Mouse (Mus musculus) heart, postnatal 14 days (tissue): Measurements from ENCODE around the gene Pllp. TPM values are rescaled to one million over a fixed set of nuclear protein-coding genes. Genes with fewer than 3 reads are reported as not detected.

Experiments
- DNase-seq, 2 experiments: peaks; one replicate each; pipeline ENCODE4 v3.0.0; 2021 to 2022
- intact Hi-C: fragments of 180-260 bp; cut with DNase I; formaldehyde crosslinking; loops from one replicate; pipeline ENCODE4 v1.15.1; 2025
- total RNA-seq, 2 experiments: library from RNA; stranded (reverse); gene quantifications; 2 replicates each; pipeline ENCODE4 v1.2.3; 2021

Pllp gene
- total RNA-seq, 2 experiments from 2014 or later = 0.61 to 0.86 TPM

DNA sequence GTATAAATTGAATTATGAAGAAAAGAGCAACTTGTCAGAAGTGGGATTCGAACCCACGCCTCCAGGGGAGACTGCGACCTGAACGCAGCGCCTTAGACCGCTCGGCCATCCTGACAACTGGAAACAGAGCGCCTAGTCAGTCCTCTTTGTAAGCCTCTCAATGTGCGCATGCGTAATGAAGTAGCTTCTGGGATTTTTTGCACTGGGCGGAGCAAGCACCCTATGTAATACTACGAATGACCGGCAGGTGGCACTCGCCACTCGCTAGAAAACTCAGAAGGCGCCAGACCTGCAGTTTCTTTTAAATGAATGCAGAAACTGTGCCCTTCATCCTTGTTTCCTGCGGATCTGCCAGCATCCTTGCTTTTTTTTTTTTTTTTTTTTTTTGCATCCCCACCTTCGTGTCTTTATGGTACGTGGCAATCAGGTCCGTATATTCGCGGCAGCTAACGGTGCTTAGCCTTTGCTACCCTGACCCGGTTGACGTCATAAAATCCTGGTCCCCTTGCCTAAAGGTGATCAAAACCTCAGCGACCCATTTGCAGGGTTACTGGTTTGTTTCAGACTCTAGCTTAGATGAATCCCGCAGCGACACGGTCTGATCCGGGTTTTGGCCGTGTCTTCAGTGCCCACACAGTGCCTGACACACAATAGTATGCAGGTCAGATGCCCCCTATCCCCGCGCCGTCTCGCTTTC lies 8.0 kb upstream of the Pllp start:
- intact Hi-C loops = loop anchor here (1.0 to 2.0 kb wide), 6 partner anchors 37 to 212 kb away; partner anchors contain the start of gene Arl2bp
- DNase-seq = peak; percentile 96 to 99

DNA sequence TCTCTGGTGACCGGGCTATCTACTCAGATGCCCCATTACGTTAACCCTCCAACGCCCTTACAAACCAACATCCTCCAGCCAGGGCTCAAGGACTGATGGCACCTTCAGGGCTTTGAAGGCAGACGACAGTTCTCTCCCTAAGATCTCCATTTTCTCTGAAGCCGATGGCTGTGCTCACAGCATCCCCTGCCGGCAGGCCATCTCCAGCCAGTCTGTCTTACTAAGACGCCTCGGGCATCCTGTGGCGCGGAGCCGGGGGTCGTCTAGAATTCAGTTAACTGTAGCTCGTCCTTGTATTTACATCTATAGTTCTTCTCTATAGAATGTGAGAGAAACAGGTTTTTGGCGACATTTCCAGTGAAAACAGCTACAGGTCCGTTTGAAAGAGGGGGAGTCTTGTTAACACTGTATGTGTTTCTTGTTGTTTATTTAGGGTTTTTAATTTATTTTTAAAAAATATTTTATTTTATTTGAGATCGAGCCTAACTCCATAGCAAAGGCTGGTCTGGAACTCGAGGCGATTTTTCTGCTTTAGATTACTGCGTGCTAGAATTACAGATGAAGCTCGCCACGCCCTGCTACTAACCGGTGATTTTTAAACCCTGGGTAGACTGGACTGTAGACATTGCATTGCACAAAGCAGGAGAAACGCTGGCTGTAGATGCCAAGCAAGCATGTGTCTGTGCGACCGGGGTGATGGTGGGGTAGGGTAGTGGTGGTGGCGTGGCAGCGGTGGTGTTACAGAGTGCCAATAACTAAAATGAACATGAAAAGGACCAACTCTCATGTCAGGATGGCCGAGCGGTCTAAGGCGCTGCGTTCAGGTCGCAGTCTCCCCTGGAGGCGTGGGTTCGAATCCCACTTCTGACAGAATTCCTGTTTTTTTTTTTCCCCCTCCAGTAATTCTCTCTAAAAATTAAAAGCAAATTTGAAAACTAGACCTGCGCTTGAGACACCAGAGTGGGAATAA lies 7.1 kb upstream of the Pllp start:
- intact Hi-C loops = loop anchor here (1.0 to 2.0 kb wide), 4 partner anchors 36 to 211 kb away; partner anchors contain the start of gene Arl2bp
- peak; percentile 80 for DNase-seq

GRCm38 (mm10) chr8:94702156-94702555 lies 6.1 kb upstream of the Pllp start:
- intact Hi-C loops = loop anchor here (2.0 kb wide), 3 partner anchors 35 to 171 kb away; partner anchors contain the start of gene Arl2bp
- DNase-seq = no peak

- intact Hi-C loops = no loop called here
- DNase-seq = no peak
These were observed 4.4 kb upstream of the Pllp start for GRCm38 (mm10) chr8:94700421-94700935.

DNA sequence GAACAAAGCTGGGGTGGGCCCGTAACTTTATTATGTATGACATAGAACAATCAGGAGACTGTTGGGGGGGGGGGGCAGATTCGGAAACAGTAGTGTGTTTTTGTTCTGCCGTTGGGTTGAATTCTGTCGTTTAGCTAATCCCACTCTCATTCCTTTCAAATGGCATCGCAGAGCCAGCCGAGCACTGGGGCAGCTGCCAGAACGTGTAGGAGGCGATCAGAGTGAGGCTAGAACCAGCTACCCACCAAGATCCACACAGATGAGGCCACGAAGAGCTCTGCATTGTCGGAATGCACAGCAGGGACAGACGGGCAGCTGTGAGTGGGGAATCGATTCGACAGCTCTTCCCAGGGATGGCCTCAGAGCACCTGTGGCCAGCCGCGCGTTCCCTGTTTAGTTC lies 3.3 kb upstream of the Pllp start:
- intact Hi-C loops = no loop called here
- no peak for DNase-seq

DNA sequence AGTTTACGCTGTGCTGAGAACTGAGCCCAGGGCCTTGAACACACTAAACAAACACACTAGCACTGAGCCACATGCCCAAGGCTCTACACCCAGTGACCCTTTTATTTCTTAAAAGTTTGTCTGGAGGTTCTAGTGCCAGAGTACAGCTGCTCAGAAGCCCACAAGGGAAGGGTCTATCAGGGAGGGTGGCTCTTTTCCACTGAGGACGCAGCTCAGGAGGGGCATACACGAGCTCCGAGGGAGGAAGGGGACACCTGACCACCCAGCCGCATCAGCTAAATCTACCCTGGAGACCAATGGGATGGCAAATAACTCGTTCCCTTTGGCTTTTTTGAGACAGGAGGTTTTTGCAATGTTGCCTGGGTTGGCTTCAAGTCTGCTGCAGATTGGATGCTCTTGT lies 1.9 kb upstream of the Pllp start:
- intact Hi-C loops = no loop called here
- no peak for DNase-seq

DNA sequence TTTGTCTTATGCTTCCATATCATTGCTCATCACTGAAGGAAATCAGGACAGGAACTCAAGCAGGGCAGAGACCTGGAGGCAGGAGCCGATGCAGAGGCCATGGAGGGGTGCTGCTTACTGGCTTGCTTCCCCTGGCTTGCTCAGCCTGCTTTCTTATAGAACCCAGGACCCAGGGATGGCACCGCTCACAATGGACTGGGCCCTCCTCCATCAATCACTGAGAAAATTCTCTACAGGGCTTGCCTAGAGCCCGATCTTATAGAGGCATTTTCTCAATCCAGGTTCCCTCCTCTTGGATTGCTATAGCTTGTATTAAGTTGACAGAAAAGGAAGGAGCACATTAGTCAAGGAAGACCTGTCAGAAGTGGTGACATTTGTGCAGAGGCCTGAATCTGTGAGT lies 488 bp upstream of the Pllp start:
- no peak for DNase-seq
- intact Hi-C loops = no loop called here

DNA sequence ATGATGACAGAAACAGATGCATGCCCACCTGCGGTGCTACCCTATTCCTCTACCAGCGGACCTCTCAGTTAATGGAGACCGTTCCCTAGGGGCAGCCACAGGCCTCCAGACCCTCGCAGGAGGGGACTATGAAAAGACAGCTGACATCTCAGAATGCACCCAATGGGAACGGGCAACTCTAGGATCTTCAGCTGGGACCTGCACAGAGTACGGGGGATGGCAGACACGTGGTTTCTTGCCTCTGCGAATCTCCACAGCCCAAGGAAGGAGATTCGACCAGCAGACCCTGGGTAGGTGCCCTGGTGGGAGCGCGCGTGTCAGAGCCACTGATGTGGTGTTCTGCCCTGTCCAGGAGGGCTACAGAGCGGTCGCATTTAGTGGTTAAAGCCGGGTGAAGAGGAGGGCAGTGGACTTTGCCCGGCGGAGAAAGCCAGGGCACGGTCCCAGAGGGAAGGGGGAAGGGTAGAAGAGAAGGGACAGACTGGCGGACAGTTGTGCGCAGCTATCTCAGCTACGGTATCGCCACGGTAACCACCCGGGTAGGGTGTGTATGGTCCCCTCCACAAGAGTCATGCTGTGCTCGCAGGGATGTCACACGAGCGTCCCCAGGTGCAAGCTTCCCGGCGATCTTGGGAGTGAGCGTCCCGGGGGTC lies 611 bp downstream of the Pllp start:
- DNase-seq = no peak

GRCm38 (mm10) chr8:94694701-94695100 lies 1.4 kb downstream of the Pllp start:
- intact Hi-C loops = no loop called here
- DNase-seq = no peak

More for the DNA sequence above, 611 bp downstream of the Pllp start:
- intact Hi-C loops = no loop called here

- intact Hi-C loops = no loop called here
- DNase-seq = no peak
These were observed 10.1 kb downstream of the Pllp start for GRCm38 (mm10) chr8:94685953-94686352.

GRCm38 (mm10) chr8:94684287-94684686 lies 11.8 kb downstream of the Pllp start:
- no peak for DNase-seq
- intact Hi-C loops = no loop called here

DNA sequence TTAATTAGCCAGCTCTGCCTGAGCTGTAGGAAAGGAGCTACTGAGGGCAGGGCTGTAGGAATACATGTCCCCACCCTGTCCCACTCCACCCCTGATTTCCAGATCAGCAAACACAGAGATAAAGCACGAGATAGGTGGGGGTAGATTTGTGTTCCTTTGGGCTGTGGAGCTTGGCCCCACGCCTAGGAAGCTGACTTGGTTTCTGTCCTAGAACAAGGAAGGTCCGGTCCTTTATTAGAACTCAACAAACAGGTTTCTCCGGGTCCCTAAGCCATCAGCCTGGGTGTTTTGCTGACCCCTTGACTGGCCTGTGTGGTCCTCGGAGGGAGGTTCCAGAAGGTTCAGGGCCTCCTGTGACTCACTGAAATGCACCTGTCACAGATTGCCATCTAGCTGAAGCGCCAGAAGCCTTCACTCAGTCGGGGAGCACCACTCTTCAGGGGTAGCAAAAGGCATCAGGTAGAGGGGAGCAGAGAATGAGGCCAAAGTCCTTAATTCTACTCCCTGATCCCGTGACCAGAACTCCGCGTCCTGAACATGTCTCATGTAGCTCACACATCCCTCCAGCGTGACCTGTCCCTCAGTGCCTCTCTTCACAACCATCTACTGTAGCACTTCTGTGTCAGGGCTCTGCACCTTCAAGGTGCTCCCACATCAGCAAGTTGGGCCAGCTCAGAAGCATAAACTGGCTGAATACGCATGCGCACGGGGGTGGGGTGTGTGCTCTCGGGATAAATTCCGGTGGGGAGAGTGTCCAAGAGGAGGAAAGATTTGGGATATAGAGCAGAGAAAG lies 13.2 kb downstream of the Pllp start:
- no peak for DNase-seq
- intact Hi-C loops = no loop called here

GRCm38 (mm10) chr8:94680414-94680813 lies 15.7 kb downstream of the Pllp start:
- DNase-seq = no peak
- intact Hi-C loops = no loop called here

- no peak for DNase-seq
- intact Hi-C loops = no loop called here
These were observed 17.5 kb downstream of the Pllp start for GRCm38 (mm10) chr8:94678582-94678981.

DNA sequence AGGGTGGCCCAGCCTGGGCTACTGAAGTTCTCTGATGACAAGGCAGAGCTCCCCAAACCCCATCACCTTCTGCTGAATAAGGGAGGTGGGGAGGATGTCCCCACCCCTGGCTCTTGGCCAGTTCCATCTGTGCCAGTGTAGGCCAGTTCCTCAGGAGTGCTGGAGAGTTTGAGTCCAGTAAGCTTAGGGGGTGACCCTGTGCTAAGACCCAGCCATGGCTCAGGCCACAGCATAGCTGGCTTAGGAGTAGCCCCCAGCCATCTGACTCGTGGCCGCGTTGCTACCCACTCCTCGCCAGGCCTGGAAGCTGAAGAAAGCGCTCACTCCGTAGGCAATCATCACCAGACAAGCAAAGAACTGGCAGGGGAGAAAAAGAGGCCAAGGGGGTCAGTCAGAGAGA lies 20.2 kb downstream of the Pllp start:
- no peak for DNase-seq

DNA sequence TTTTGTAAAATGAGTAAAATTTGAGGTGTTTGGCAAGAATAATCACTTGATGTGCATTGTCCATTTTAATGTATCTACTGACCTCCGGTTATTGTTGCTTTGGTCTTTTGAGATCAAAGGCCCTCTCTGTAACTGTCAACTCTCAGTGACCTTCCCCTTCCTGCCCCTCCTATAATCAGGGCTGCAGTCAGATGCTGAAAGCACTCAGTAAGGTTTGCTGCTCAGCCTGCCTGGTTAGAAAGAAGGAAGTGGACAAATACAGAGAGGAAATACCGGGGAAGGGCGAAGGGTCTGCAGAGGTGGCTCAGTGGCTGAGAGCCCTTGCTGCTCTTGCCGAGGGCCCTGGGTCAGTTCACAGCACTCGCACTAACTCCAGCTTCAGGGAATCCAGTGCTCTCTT lies 21.7 kb downstream of the Pllp start:
- no peak for DNase-seq

More for the DNA sequence above, 20.2 kb downstream of the Pllp start:
- intact Hi-C loops = no loop called here

GRCm38 (mm10) chr8:94666456-94667308 lies 29.4 kb downstream of the Pllp start, which contains the start of gene Arl2bp:
Gene Arl2bp, plus strand, starts transcription at chr8:94666600.
- DNase-seq = peak; percentile 94 to 96
- intact Hi-C loops = loop anchor here (2.0 kb wide), 1 partner anchor 36 kb away; no protein-coding TSS in a partner anchor

More for the DNA sequence above, 21.7 kb downstream of the Pllp start:
- intact Hi-C loops = no loop called here

DNA sequence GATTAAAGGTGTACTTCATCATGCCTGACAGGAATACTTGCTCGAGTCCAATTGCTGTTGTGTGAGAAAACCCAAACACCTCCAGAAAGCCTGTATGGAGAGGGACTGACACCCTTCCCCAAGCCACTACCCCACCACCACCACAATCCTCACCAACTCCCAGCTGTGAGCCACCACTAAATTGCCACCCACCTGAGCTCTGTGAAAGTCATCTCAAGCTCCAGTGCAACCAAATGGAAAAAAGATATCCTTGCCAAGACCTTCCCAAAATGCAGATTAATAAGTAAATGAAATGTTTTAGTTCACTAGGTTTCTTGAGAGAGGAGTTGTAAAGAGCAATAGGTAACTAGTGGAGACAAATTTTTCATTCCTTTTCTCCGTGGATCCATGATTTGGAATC lies 31.4 kb downstream of the Pllp start:
- intact Hi-C loops = no loop called here
- DNase-seq = no peak

DNA sequence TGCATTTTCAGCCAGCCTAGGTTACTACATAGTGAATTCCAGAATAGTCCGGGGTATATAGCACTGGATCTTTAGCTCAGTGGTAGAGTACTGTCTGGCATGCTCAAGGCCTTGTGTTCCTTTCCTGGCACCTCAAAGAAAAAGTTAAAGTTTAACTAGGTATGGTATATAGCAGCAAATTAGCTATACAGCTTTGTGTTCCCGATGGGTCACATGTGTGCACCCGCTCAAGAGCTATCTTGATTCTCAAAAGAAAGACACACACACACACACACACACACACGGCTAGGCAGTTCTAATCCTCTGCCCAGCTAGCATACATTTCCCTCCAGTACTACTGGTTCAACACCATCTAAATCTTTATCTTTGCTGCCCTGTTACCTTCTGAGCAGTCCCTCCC lies 35.7 kb downstream of the Pllp start:
- intact Hi-C loops = no loop called here
- DNase-seq = no peak
